Mouse (Mus musculus): ENCODE results near the gene Tpt1.

- TF ChIP-seq POLR2A (IDR thresholded peaks at IDR 0.05; ENCODE audit: low read depth, low read length) (no peak), CTCF (IDR thresholded peaks at IDR 0.05; ENCODE audit: borderline replicate concordance, insufficient read depth, low read length) (no peak)
Observed at GRCm38 (mm10) chr14:75832982-75833381, 11.9 kb upstream of the Tpt1 start.
